Mouse (Mus musculus): ENCODE results near the gene Chek2.

DNA sequence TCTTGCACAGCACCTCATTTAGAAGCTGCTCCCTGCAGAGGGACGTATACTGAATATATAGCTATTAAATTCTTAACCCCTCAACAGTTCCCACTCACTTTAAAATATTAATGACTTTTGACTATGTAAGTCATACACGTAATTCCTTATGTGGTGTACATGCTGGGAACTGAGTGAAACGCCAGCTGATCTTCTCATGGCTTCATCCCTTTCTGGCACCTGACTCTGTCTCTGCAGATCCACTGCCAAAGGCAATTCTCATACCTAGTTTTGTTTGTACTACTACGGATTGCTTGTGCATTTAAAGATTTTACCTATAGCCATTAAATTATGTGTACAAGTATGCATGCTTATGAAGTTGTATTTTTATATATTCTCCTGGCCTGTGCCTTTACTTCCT lies 79.8 kb downstream of the Chek2 start:
- no peak for TF ChIP-seq CTCF (IDR thresholded peaks at IDR 0.05)
- no peak for TF ChIP-seq POLR2A (IDR thresholded peaks at IDR 0.05; ENCODE audit: insufficient read depth, low read depth, low read length)
